Mouse (Mus musculus) hindbrain, embryonic 12.5 days (tissue): ENCODE measurements at regions not wholly inside any gene's neighbourhood (a gene's known extent, or its start where the extent isn't known, plus 50 kb on each side); places are given as distances from the start of the nearest gene placed in this dataset.
A peak's percentile ranks its signal among the peaks of the same experiment; 100 is the strongest.

Experiments
- ATAC-seq: fragments of 200-750 bp; cut with Nextera tagmentation; 2 replicates; pipeline ENCODE4 v1.8.0; 2017; ENCODE audit warnings: moderate TSS enrichment; ENCODE audit not compliant: low FRiP score
- H3K27ac ChIP-seq: fragments of 300-500 bp; sonication (generic); 2 replicates; pipeline ENCODE4 v1.5.1; 2016; ENCODE audit warnings: mild to moderate bottlenecking
- H3K27me3 ChIP-seq: fragments of 300-500 bp; sonication (generic); 2 replicates; pipeline ENCODE4 v1.6.1; 2016; ENCODE audit warnings: mild to moderate bottlenecking
- H3K36me3 ChIP-seq: fragments of 300-500 bp; sonication (generic); 2 replicates; pipeline ENCODE4 v1.6.1; 2016; ENCODE audit warnings: mild to moderate bottlenecking
- H3K4me1 ChIP-seq: fragments of 300-500 bp; sonication (generic); 2 replicates; pipeline ENCODE4 v1.6.1; 2016
- H3K4me2 ChIP-seq: fragments of 300-500 bp; sonication (generic); replicated peaks from 2 replicates; pipeline ENCODE4 v1.6.1; 2016; ENCODE audit warnings: mild to moderate bottlenecking
- H3K4me3 ChIP-seq: fragments of 300-500 bp; sonication (generic); 2 replicates; pipeline ENCODE4 v1.5.1; 2016; ENCODE audit warnings: mild to moderate bottlenecking
- H3K9ac ChIP-seq: fragments of 300-500 bp; sonication (generic); 2 replicates; pipeline ENCODE4 v1.6.1; 2016; ENCODE audit warnings: mild to moderate bottlenecking, moderate library complexity
- H3K9me3 ChIP-seq: fragments of 300-500 bp; sonication (generic); replicated peaks from 2 replicates; pipeline ENCODE4 v1.6.1; 2016; ENCODE audit warnings: mild to moderate bottlenecking
- WGBS: fragments of 180-500 bp; shearing (Covaris S2); methylation state at CpG from one replicate; pipeline ENCODE4 v1.1.7; 2016; 5-methylcytosine and 5-hydroxymethylcytosine counted together

- 80% methylated on average over 10 of the region's 10 CpGs for WGBS
Observed at GRCm38 (mm10) chr14:118374819-118375520, 108.2 kb downstream of the Gm9376 start.

GRCm38 (mm10) chr14:118375641-118376040 is 108.9 kb downstream of the Gm9376 start:
- 96% methylated on average over 12 of the region's 12 CpGs for WGBS
- Histone ChIP-seq H3K36me3 (no peaks in the 10 kb centered on the region), H3K9me3 (no peaks in the 10 kb centered on the region), H3K4me3 (no peak overlapping the region), H3K4me1 (no peaks in the 10 kb centered on the region), H3K27me3 (no peaks in the 10 kb centered on the region), H3K9ac (no peak overlapping the region), H3K4me2 (no peak overlapping the region), H3K27ac (no peak overlapping the region)
- no peak for ATAC-seq

More at GRCm38 (mm10) chr14:118374819-118375520, 108.2 kb downstream of the Gm9376 start:
- ATAC-seq: no peak
- H3K9ac ChIP-seq: no peak overlapping the region
- H3K9me3 ChIP-seq: no peaks in the 10 kb centered on the region
- no peaks in the 10 kb centered on the region for H3K36me3 ChIP-seq
- no peak overlapping the region for H3K4me3 ChIP-seq
- H3K27me3 ChIP-seq: 0 out of 2 replicates have a peak, but pooled peaks cover 4% of the 10 kb centered on the region
- H3K4me2 ChIP-seq: no peak overlapping the region
- no peaks in the 10 kb centered on the region for H3K4me1 ChIP-seq
- H3K27ac ChIP-seq: no peak overlapping the region

DNA sequence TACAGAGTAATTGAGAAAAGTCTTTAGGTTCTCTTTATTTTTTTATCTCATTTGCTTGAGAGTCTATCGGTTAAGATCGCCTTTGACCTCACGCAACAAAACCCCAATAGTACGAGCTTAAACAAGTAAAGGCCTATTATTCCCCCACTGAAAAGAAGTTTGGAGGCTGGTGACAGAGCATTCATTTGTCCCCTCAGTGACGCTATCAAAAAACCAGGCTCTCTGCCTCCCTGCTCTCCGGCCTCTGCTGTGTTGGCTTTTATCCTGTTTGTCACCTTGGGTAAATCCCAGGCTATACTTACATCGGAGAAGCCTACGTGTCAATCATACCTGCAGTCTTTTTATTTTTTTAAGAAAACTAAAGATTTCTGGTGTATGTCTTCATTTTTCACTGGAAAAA is 112.9 kb downstream of the Gm9376 start:
- H3K4me3 ChIP-seq: no peak overlapping the region
- H3K9ac ChIP-seq: no peak overlapping the region
- H3K4me1 ChIP-seq: no peaks in the 10 kb centered on the region
- ATAC-seq: no peak
- H3K27me3 ChIP-seq: no peaks in the 10 kb centered on the region
- no peaks in the 10 kb centered on the region for H3K9me3 ChIP-seq
- no peak overlapping the region for H3K4me2 ChIP-seq
- H3K27ac ChIP-seq: no peak overlapping the region
- 39% methylated on average over 8 of the region's 8 CpGs for WGBS
- H3K36me3 ChIP-seq: no peaks in the 10 kb centered on the region

GRCm38 (mm10) chr14:118385529-118385932 is 118.8 kb downstream of the Gm9376 start:
- Histone ChIP-seq H3K27me3 (no peaks in the 10 kb centered on the region), H3K9me3 (no peaks in the 10 kb centered on the region), H3K27ac (no peak overlapping the region), H3K36me3 (no peaks in the 10 kb centered on the region), H3K9ac (no peak overlapping the region), H3K4me1 (0 out of 2 replicates have a peak, but pooled peaks cover 3% of the 10 kb centered on the region), H3K4me3 (no peak overlapping the region), H3K4me2 (peak overlapping the region; percentile 29)
- 12% methylated on average over 7 of the region's 7 CpGs for WGBS
- ATAC-seq: peak; percentile 38; the same call in 1 of the 2 replicates

- WGBS: 90% methylated on average over 15 of the region's 15 CpGs
- Histone ChIP-seq H3K27me3 (no peaks in the 10 kb centered on the region), H3K27ac (no peak overlapping the region), H3K4me3 (no peak overlapping the region), H3K36me3 (no peaks in the 10 kb centered on the region), H3K9me3 (no peaks in the 10 kb centered on the region), H3K9ac (no peak overlapping the region), H3K4me2 (no peak overlapping the region), H3K4me1 (0 out of 2 replicates have a peak, but pooled peaks cover 8% of the 10 kb centered on the region)
- no peak for ATAC-seq
Observed at GRCm38 (mm10) chr14:118388061-118388460, 121.3 kb downstream of the Gm9376 start.

- 79% methylated on average over 3 of the region's 3 CpGs for WGBS
- H3K9me3 ChIP-seq: no peaks in the 10 kb centered on the region
- no peak overlapping the region for H3K4me3 ChIP-seq
- H3K27me3 ChIP-seq: no peaks in the 10 kb centered on the region
- no peaks in the 10 kb centered on the region for H3K36me3 ChIP-seq
- no peak overlapping the region for H3K4me2 ChIP-seq
- H3K27ac ChIP-seq: no peak overlapping the region
- H3K4me1 ChIP-seq: peaks cover 12% of the 10 kb centered on the region; the same call in 1 of the 2 replicates
- no peak for ATAC-seq
- H3K9ac ChIP-seq: no peak overlapping the region
Observed at GRCm38 (mm10) chr14:118390790-118391189, 124.0 kb downstream of the Gm9376 start.

- no peak overlapping the region for H3K27ac ChIP-seq
- no peaks in the 10 kb centered on the region for H3K27me3 ChIP-seq
- H3K4me3 ChIP-seq: no peak overlapping the region
- ATAC-seq: no peak
- H3K36me3 ChIP-seq: no peaks in the 10 kb centered on the region
- H3K4me2 ChIP-seq: no peak overlapping the region
- H3K9ac ChIP-seq: no peak overlapping the region
- no peaks in the 10 kb centered on the region for H3K9me3 ChIP-seq
- peaks cover 12% of the 10 kb centered on the region; the same call in 1 of the 2 replicates for H3K4me1 ChIP-seq
- 94% methylated on average over 5 of the region's 5 CpGs for WGBS
Observed at GRCm38 (mm10) chr14:118391561-118391960, 124.8 kb downstream of the Gm9376 start.

GRCm38 (mm10) chr14:118393676-118394075 is 126.9 kb downstream of the Gm9376 start:
- ATAC-seq: 0 out of 2 replicates have a peak, but pooled peaks have one; percentile 38
- H3K9me3 ChIP-seq: no peaks in the 10 kb centered on the region
- no peak overlapping the region for H3K4me2 ChIP-seq
- WGBS: 57% methylated on average over 6 of the region's 6 CpGs
- no peak overlapping the region for H3K27ac ChIP-seq
- no peaks in the 10 kb centered on the region for H3K27me3 ChIP-seq
- no peak overlapping the region for H3K9ac ChIP-seq
- peaks cover 12% of the 10 kb centered on the region; the same call in 1 of the 2 replicates for H3K4me1 ChIP-seq
- H3K36me3 ChIP-seq: no peaks in the 10 kb centered on the region
- no peak overlapping the region for H3K4me3 ChIP-seq

DNA sequence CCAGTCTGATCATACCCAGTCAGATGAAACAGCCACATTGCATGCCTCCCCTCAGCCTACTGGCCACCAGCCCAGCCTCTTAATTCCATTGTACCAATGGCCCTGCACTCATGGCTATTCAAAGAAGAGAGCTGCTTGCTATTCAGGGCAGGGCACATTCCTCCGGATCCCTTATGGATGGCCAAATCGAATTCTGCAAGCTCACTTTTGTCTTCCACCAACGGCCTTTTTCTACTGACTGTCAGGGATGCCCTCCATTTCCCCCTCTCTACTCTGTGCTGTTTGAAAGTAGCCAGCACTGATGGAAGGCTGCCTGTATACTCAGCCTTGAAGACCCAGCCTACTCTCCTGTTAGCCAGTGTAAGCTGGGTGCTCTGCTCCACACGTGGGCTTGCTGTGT is 147.5 kb downstream of the Gm9376 start:
- Histone ChIP-seq H3K9me3 (peaks cover 7% of the 10 kb centered on the region), H3K27ac (no peak overlapping the region), H3K4me3 (no peak overlapping the region), H3K9ac (no peak overlapping the region), H3K4me2 (no peak overlapping the region), H3K27me3 (peaks cover 46% of the 10 kb centered on the region), H3K36me3 (no peaks in the 10 kb centered on the region), H3K4me1 (peaks cover 18% of the 10 kb centered on the region)
- 32% methylated on average over 4 of the region's 4 CpGs for WGBS
- ATAC-seq: peak; percentile 51

DNA sequence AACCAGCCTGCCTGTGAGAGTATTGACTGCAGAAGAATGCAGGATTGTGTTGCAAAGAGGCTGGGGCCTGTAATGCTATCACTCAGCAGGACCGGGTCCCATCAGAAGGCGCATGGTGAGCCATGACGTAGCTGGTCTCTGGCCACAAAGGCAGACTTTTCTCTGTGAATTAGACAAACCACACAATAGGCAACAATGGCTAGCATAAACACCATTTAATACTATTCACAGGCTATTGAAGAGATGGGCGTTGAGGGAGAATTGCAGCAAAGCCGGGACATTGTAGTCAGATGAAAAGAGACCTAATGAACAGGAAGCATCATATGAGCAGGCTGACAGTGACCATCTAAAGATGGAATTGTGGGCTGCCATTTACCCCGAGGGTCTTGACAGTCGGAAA is 149.4 kb downstream of the Gm9376 start:
- H3K27ac ChIP-seq: no peak overlapping the region
- H3K4me3 ChIP-seq: no peak overlapping the region
- ATAC-seq: peak; percentile 83
- no peak overlapping the region for H3K4me2 ChIP-seq
- H3K27me3 ChIP-seq: peaks cover 46% of the 10 kb centered on the region
- peaks cover 18% of the 10 kb centered on the region for H3K4me1 ChIP-seq
- WGBS: 20% methylated on average over 7 of the region's 7 CpGs
- H3K9ac ChIP-seq: no peak overlapping the region
- H3K36me3 ChIP-seq: no peaks in the 10 kb centered on the region
- peaks cover 22% of the 10 kb centered on the region for H3K9me3 ChIP-seq

DNA sequence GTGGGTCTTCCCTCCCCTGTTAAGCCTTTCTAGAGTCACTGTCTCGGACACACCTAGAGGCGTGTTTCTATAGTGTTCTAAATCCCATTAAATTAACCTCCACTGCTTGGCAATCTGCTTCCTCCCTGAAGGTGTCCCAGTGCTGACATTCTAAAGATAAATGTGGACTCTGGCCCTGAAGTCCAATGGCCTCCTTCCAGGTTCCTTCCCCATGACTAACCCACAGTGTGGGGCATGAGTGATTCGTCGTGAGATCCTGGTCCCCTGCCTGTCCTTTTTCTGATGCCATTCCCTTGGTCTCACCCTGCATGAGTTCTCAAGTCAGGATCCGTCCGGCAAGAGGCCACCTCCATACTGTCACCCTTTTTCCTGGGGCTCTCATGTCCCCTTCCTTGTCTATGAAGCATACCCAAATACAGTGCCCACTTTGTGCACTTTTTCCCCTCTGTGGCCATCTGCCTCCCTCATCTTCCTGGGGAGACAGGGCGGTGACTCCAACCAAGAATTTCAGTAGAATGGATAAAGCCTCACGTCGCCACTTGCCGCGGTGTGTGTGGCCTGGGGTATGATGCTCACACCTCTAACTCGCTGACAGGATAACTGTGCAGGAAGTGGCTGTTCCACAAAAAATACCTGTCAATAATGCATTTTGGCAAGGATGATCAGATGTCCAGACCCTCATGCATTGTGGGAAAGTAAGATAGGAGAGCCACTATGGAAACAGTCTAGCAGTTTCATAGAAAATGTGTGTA is 152.9 kb downstream of the Gm9376 start:
- Histone ChIP-seq H3K4me2 (no peak overlapping the region), H3K27me3 (peaks cover 33% of the 10 kb centered on the region), H3K4me1 (peaks cover 26% of the 10 kb centered on the region), H3K9me3 (peaks cover 22% of the 10 kb centered on the region), H3K27ac (no peak overlapping the region), H3K9ac (no peak overlapping the region), H3K4me3 (no peak overlapping the region), H3K36me3 (no peaks in the 10 kb centered on the region)
- no peak for ATAC-seq
- WGBS: 94% methylated on average over 12 of the region's 12 CpGs

DNA sequence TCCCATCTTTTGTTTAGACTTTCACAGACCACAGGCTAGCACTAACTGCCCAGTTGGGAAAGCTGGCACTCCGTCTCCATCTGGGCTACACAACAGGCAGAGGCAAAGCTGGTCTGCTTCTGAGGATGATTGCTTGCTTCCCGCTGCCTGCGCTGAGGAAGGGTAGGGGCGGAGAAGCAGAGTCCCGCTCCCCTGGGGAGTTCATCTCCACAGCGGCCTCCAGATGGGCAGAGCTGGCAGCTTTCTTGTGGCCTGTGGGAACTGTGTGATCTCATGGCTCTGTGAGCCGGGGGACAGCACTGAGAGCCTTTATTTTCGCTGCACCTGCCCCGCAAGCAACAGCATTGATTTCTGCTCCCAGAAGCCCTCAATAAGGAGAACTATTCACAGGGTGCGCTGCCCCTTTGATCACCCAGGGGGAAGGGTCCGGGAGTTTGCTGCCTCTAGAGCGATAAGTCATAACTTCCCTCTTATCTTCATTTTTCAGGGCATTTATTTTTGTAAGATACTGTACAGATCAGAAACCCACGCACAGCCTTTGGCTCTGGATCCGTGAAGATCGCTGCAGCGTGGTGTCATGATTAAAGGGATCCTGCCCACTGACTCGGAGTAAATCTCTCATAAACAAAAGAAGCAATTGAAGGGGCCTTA is 155.7 kb downstream of the Gm9376 start:
- peak overlapping the region; percentile 56 for H3K4me2 ChIP-seq
- 2% methylated on average over 17 of the region's 17 CpGs for WGBS
- peaks cover 22% of the 10 kb centered on the region for H3K9me3 ChIP-seq
- H3K27ac ChIP-seq: peak overlapping the region; percentile 64
- 0 out of 2 replicates have a peak overlapping the region, but pooled peaks have one; percentile 15 for H3K9ac ChIP-seq
- H3K4me1 ChIP-seq: peaks cover 11% of the 10 kb centered on the region
- no peaks in the 10 kb centered on the region for H3K36me3 ChIP-seq
- peak overlapping the region; percentile 26 for H3K4me3 ChIP-seq
- H3K27me3 ChIP-seq: peaks cover 25% of the 10 kb centered on the region
- ATAC-seq: peak; percentile 89
